Mouse (Mus musculus): ENCODE results near the gene Pycr1. TPM values are rescaled to one million over a fixed set of nuclear protein-coding genes. Genes with fewer than 3 reads are reported as not detected.

The Pycr1 gene
- total RNA-seq, 1 experiment = 19.0 TPM

DNA sequence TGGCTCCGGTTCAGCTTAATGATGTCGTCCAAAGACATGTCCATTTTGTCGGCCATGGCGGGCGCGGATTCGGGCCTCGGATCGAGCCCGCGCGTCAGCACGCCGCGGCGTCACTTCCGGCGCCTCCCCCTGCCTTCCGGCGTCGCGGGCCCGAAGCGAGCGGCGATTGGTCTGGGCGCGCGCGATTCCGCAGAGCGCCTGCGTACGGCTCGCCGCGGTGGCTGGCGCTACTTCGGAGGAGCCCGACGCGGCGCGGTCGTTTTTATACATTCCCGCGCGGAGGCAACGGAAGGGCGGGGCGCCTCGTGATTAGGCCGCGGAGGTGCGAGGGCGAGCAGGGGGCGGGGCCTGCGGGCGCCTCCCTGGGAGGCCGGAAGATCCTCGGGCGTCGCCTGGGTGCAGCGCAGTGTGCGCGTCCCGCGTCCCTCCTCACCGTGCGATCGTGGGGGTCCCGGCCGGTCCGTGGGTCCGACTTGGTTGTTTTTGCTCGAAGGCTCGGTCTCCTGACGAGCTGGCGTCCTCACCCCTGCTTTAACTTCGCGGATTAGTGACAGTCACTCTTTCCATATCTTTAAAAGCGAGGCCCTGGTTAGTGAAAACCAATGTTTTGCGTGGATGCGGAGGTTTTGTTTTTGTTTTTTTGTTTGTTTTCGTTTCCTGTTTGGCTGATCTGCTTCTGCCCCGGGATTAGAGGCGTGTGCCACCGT lies 45.1 kb downstream of the Pycr1 start, which contains the start of the genes Alyref and Anapc11:
Alyref (minus strand) TSS at position 83 of the 707 bp plus-strand sequence.
Anapc11 (plus strand) TSS at position 139 of the 707 bp plus-strand sequence.
- Histone ChIP-seq H3K27ac (ENCODE audit: insufficient read depth, low read depth, low read length, poor library complexity, severe bottlenecking) (peak within 1 kb of the TSS; percentile 78), H3K9me3 (ENCODE audit: control insufficient read depth, insufficient read depth, low read depth, low read length) (no peaks in the 10 kb centered on the region), H3K9ac (ENCODE audit: insufficient read depth, low read depth, low read length, poor library complexity, severe bottlenecking) (peak within 1 kb of the TSS; percentile 95), H3K4me3 (ENCODE audit: insufficient read depth in 1 of 2, low read depth in 1 of 2, low read length in 2 of 2, poor library complexity in 1 of 2, severe bottlenecking in 1 of 2) (peak within 1 kb of the TSS; percentile 86 to 87), H3K4me1 (ENCODE audit: control insufficient read depth in 2 of 2, insufficient read depth in 2 of 2, low read length in 2 of 2, poor library complexity in 1 of 2) (peaks cover 4 to 7% of the 10 kb centered on the region in 2 experiments; a peak in 3 of 4 replicates), H3K36me3 (ENCODE audit: control insufficient read depth, insufficient read depth, low read length, poor library complexity, severe bottlenecking) (peaks cover 43% of the 10 kb centered on the region)
- peak; percentile 90 for DNase-seq (ENCODE audit: low read depth, low spot score)
- TF ChIP-seq HCFC1 (IDR thresholded peaks at IDR 0.05; ENCODE audit: borderline replicate concordance, insufficient read depth, low read length) = no peak
- no peak for TF ChIP-seq MAFK (IDR thresholded peaks at IDR 0.05; ENCODE audit: insufficient read depth, low read depth, low read length)
- no peak for TF ChIP-seq CHD2 (IDR thresholded peaks at IDR 0.05; ENCODE audit: low read depth, low read length)
- no peak for TF ChIP-seq ZC3H11A (IDR thresholded peaks at IDR 0.05; ENCODE audit: borderline replicate concordance, low read depth, low read length)
- TF ChIP-seq ZNF384 (IDR thresholded peaks at IDR 0.05; ENCODE audit: low read depth, low read length) = no peak
- in situ Hi-C loops (cut with MboI; ENCODE audit: low sequenced_read_pairs in 2 of 2, unreplicated experiment in 2 of 2) = no loop called here

DNA sequence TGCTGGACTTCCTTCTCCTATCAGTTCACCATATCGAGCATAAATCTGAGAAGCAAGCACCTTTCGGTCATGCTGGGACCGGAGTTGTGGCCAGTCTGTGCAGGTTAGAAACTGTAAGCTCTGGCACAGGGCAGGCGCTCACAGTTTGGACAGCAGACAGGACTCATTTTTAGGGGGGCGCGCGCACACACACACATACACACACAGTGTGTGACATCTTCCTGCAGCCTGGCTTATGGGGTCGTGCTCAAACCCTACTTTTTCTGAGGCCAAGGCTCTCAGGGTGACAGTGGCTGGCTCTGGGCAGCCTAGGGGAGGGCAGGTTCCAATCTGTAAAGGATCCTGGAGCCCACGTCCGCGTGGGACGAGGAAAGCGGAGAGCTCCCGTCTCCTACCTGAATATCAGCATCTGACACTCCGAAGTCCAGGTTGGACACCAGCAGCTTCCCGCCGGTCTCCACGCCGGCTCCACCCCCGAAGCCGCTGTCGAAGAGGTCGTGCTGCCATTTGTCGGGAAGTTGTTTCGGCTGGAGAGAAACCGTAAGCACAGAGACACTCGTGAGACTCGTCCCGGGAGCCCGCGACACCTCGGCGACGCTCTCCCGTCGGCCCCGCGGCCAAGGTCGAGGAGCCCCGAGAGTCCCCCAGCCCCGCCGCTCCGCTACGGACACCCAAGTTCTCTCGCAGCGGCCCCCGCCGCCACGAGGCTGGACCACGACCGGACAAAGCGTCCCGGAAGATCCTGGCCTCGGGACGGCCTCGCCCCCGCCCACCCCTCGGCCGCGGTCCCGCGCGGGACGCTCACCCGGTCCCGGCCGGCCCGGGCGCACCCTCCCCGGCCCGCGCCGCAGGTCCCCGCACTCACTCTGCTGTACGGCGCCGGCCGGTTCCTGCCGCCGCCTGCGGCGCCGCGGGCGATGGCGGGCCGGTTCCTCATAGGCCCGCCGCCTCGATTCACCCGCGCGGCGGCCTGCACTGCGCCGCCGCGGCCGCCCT lies 46.0 kb downstream of the Pycr1 start:
- H3K4me3 ChIP-seq (ENCODE audit: insufficient read depth in 1 of 2, low read depth in 1 of 2, low read length in 2 of 2, poor library complexity in 1 of 2, severe bottlenecking in 1 of 2) = peak overlapping the region; percentile 86 to 87
- TF ChIP-seq MAFK (IDR thresholded peaks at IDR 0.05; ENCODE audit: insufficient read depth, low read depth, low read length) = no peak
- TF ChIP-seq HCFC1 (IDR thresholded peaks at IDR 0.05; ENCODE audit: borderline replicate concordance, insufficient read depth, low read length) = no peak
- no peak for TF ChIP-seq ZC3H11A (IDR thresholded peaks at IDR 0.05; ENCODE audit: borderline replicate concordance, low read depth, low read length)
- TF ChIP-seq ZNF384 (IDR thresholded peaks at IDR 0.05; ENCODE audit: low read depth, low read length) = no peak
- TF ChIP-seq CHD2 (IDR thresholded peaks at IDR 0.05; ENCODE audit: low read depth, low read length) = no peak
- DNase-seq (ENCODE audit: low read depth, low spot score) = no peak
- H3K4me1 ChIP-seq (ENCODE audit: control insufficient read depth in 2 of 2, insufficient read depth in 2 of 2, low read length in 2 of 2, poor library complexity in 1 of 2) = peaks cover 4 to 7% of the 10 kb centered on the region in 2 experiments; a peak in 3 of 4 replicates
- peak overlapping the region; percentile 95 for H3K9ac ChIP-seq (ENCODE audit: insufficient read depth, low read depth, low read length, poor library complexity, severe bottlenecking)
- H3K36me3 ChIP-seq (ENCODE audit: control insufficient read depth, insufficient read depth, low read length, poor library complexity, severe bottlenecking) = peaks cover 42% of the 10 kb centered on the region
- H3K9me3 ChIP-seq (ENCODE audit: control insufficient read depth, insufficient read depth, low read depth, low read length) = no peaks in the 10 kb centered on the region
- in situ Hi-C loops (cut with MboI; ENCODE audit: low sequenced_read_pairs in 2 of 2, unreplicated experiment in 2 of 2) = no loop called here
- peak overlapping the region; percentile 78 for H3K27ac ChIP-seq (ENCODE audit: insufficient read depth, low read depth, low read length, poor library complexity, severe bottlenecking)

DNA sequence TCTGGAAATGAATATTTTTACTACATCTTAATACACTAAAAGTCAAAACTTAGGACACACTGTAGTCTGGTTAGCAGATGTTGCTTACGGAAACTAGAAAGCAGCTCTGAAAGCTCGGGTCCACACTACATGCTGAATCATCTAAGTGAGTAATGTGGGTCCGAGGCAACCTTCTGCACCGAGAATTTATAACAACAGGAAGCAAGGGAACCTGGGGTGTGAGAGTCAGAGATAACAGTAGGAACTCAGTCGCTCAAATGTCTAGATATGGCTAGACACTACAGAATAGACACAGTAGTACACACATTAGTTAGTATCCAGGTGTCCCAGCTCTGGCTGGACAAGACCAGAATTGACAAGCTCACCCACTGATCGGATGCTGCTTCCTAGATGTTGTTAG lies 55.0 kb downstream of the Pycr1 start:
- no peak overlapping the region for H3K4me3 ChIP-seq (ENCODE audit: insufficient read depth in 1 of 2, low read depth in 1 of 2, low read length in 2 of 2, poor library complexity in 1 of 2, severe bottlenecking in 1 of 2)
- no peaks in the 10 kb centered on the region for H3K4me1 ChIP-seq (ENCODE audit: control insufficient read depth in 2 of 2, insufficient read depth in 2 of 2, low read length in 2 of 2, poor library complexity in 1 of 2)
- H3K27ac ChIP-seq (ENCODE audit: insufficient read depth, low read depth, low read length, poor library complexity, severe bottlenecking) = no peak overlapping the region
- DNase-seq (ENCODE audit: low read depth, low spot score) = no peak
- H3K9ac ChIP-seq (ENCODE audit: insufficient read depth, low read depth, low read length, poor library complexity, severe bottlenecking) = no peak overlapping the region
- H3K36me3 ChIP-seq (ENCODE audit: control insufficient read depth, insufficient read depth, low read length, poor library complexity, severe bottlenecking) = peaks cover 33% of the 10 kb centered on the region
- H3K9me3 ChIP-seq (ENCODE audit: control insufficient read depth, insufficient read depth, low read depth, low read length) = no peaks in the 10 kb centered on the region
- TF ChIP-seq ZC3H11A (IDR thresholded peaks at IDR 0.05; ENCODE audit: borderline replicate concordance, low read depth, low read length) = no peak
- TF ChIP-seq HCFC1 (IDR thresholded peaks at IDR 0.05; ENCODE audit: borderline replicate concordance, insufficient read depth, low read length) = no peak
- TF ChIP-seq ZNF384 (IDR thresholded peaks at IDR 0.05; ENCODE audit: low read depth, low read length) = no peak
- TF ChIP-seq MAFK (IDR thresholded peaks at IDR 0.05; ENCODE audit: insufficient read depth, low read depth, low read length) = no peak
- TF ChIP-seq CHD2 (IDR thresholded peaks at IDR 0.05; ENCODE audit: low read depth, low read length) = no peak
- in situ Hi-C loops (cut with MboI; ENCODE audit: low sequenced_read_pairs in 2 of 2, unreplicated experiment in 2 of 2) = no loop called here

Other genes starting within 250 kb of the Pycr1 start
- gene Nploc4, start 206.1 kb downstream of the Pycr1 start, total RNA-seq (2012; rRNA removed) = 35.6 and 57.7 TPM in 2 replicates
- gene Tspan10, start 201.1 kb downstream of the Pycr1 start, total RNA-seq (2012; rRNA removed) = not detected in 2 replicates
- gene Pde6g, start 190.3 kb downstream of the Pycr1 start, total RNA-seq (2012; rRNA removed) = not detected in 2 replicates
- gene Oxld1, start 185.7 kb downstream of the Pycr1 start, total RNA-seq (2012; rRNA removed) = 2.9 and 4.1 TPM in 2 replicates
- gene Ccdc137, start 185.7 kb downstream of the Pycr1 start, total RNA-seq (2012; rRNA removed) = 24.6 and 27.4 TPM in 2 replicates
- 15.3 and 21.2 TPM in 2 replicates for gene Arl16, start 176.2 kb downstream of the Pycr1 start, total RNA-seq (2012; rRNA removed)
- gene Mrpl12, start 159.2 kb downstream of the Pycr1 start, total RNA-seq (2012; rRNA removed) = 100 and 136 TPM in 2 replicates
- 30.2 and 35.0 TPM in 2 replicates for gene Slc25a10, start 151.9 kb downstream of the Pycr1 start, total RNA-seq (2012; rRNA removed)
- gene Gcgr, start 113.1 kb downstream of the Pycr1 start, total RNA-seq (2012; rRNA removed) = 0.40 and 0.53 TPM in 2 replicates
- 18.9 and 20.2 TPM in 2 replicates for gene Mcrip1, start 94.0 kb downstream of the Pycr1 start, total RNA-seq (2012; rRNA removed)
- not detected in 2 replicates for gene Ppp1r27, start 92.6 kb downstream of the Pycr1 start, total RNA-seq (2012; rRNA removed)
- 904 and 977 TPM in 2 replicates for gene P4hb, start 70.5 kb downstream of the Pycr1 start, total RNA-seq (2012; rRNA removed)
- 161 and 253 TPM in 2 replicates for gene Arhgdia, start 62.1 kb downstream of the Pycr1 start, total RNA-seq (2012; rRNA removed)
- 300 and 397 TPM in 2 replicates for gene Alyref, start 45.4 kb downstream of the Pycr1 start, total RNA-seq (2012; rRNA removed)
- 87.4 and 98.4 TPM in 2 replicates for gene Anapc11, start 45.3 kb downstream of the Pycr1 start, total RNA-seq (2012; rRNA removed)
- 0.69 and 0.94 TPM in 2 replicates for gene Npb, start 35.3 kb downstream of the Pycr1 start, total RNA-seq (2012; rRNA removed)
- gene Pcyt2, start 25.8 kb downstream of the Pycr1 start, total RNA-seq (2012; rRNA removed) = 88.6 and 188 TPM in 2 replicates
- gene Sirt7, start 18.5 kb downstream of the Pycr1 start, total RNA-seq (2012; rRNA removed) = 29.4 and 33.2 TPM in 2 replicates
- 42.6 and 48.4 TPM in 2 replicates for gene Mafg, start 10.2 kb downstream of the Pycr1 start, total RNA-seq (2012; rRNA removed)
- gene Myadml2, start 4.4 kb upstream of the Pycr1 start, total RNA-seq (2012; rRNA removed) = 0.63 TPM in 1 of 2 replicates, not detected in the other
- gene Notum, start 17.4 kb upstream of the Pycr1 start, total RNA-seq (2012; rRNA removed) = 47.8 and 196 TPM in 2 replicates
- 85.2 and 144 TPM in 2 replicates for gene Aspscr1, start 29.2 kb upstream of the Pycr1 start, total RNA-seq (2012; rRNA removed)
- 53.9 TPM in 2 replicates for gene Cenpx, start 70.0 kb upstream of the Pycr1 start, total RNA-seq (2012; rRNA removed)
- 30.3 and 65.0 TPM in 2 replicates for gene Lrrc45, start 70.2 kb upstream of the Pycr1 start, total RNA-seq (2012; rRNA removed)
- gene Rac3, start 77.7 kb upstream of the Pycr1 start, total RNA-seq (2012; rRNA removed) = 20.1 and 34.3 TPM in 2 replicates
- gene Dcxr, start 83.5 kb upstream of the Pycr1 start, total RNA-seq (2012; rRNA removed) = 43.6 and 66.6 TPM in 2 replicates
- not detected in 2 replicates for gene Cbr2, start 88.3 kb upstream of the Pycr1 start, total RNA-seq (2012; rRNA removed)
- 184 and 244 TPM in 2 replicates for gene Hmga1b, start 119.0 kb upstream of the Pycr1 start, total RNA-seq (2012; rRNA removed)
- 18.8 and 28.6 TPM in 2 replicates for gene Rfng, start 140.4 kb upstream of the Pycr1 start, total RNA-seq (2012; rRNA removed)
- 289 and 378 TPM in 2 replicates for gene Gps1, start 140.5 kb upstream of the Pycr1 start, total RNA-seq (2012; rRNA removed)
- gene Dus1l, start 152.6 kb upstream of the Pycr1 start, total RNA-seq (2012; rRNA removed) = 101 and 124 TPM in 2 replicates
- 210 and 251 TPM in 2 replicates for gene Fasn, start 180.8 kb upstream of the Pycr1 start, total RNA-seq (2012; rRNA removed)

Measured in ES-E14 (cell line).